Mouse (Mus musculus) midbrain, postnatal 0 days (tissue): ENCODE data around the gene Rbm20. TPM values are rescaled to one million over a fixed set of nuclear protein-coding genes. Genes with fewer than 3 reads are reported as not detected.

Experiments used
- ATAC-seq: fragments of 200-750 bp; cut with Nextera tagmentation; 2 replicates; pipeline ENCODE4 v1.8.0; 2017; ENCODE audit warnings: moderate number of reproducible peaks, mild to moderate bottlenecking, moderate TSS enrichment, moderate library complexity; ENCODE audit not compliant: low FRiP score
- DNase-seq: peaks from one replicate; pipeline ENCODE4 v3.0.0-alpha.2; 2015; ENCODE audit warnings: low spot score
- H3K27ac ChIP-seq: fragments of 300-500 bp; sonication (generic); 2 replicates; pipeline ENCODE4 v1.5.1; 2014; ENCODE audit warnings: low read depth, mild to moderate bottlenecking, low read length, mixed read lengths
- H3K27me3 ChIP-seq: fragments of 300-500 bp; sonication (generic); 2 replicates; pipeline ENCODE4 v1.6.1; 2014; ENCODE audit warnings: low read length, control low read depth, mixed read lengths; ENCODE audit not compliant: insufficient read depth
- H3K36me3 ChIP-seq: fragments of 300-500 bp; sonication (generic); 2 replicates; pipeline ENCODE4 v1.6.1; 2014; ENCODE audit warnings: low read length, control low read depth, mixed read lengths; ENCODE audit not compliant: insufficient read depth
- H3K4me1 ChIP-seq: fragments of 300-500 bp; sonication (generic); 2 replicates; pipeline ENCODE4 v1.6.1; 2014; ENCODE audit warnings: mild to moderate bottlenecking, control low read depth, antibody characterized with exemption, low read length, mixed read lengths; ENCODE audit not compliant: insufficient read depth
- H3K4me2 ChIP-seq: fragments of 300-500 bp; sonication (generic); 2 replicates; pipeline ENCODE4 v1.6.1; 2014; ENCODE audit warnings: low read depth, mild to moderate bottlenecking, low read length, mixed read lengths; ENCODE audit not compliant: poor library complexity, severe bottlenecking
- H3K4me3 ChIP-seq: fragments of 300-500 bp; sonication (generic); 2 replicates; pipeline ENCODE4 v1.5.1; 2014; ENCODE audit warnings: low read depth, mild to moderate bottlenecking, low read length, moderate library complexity
- H3K9ac ChIP-seq: fragments of 300-500 bp; sonication (generic); replicated peaks from 2 replicates; pipeline ENCODE4 v1.6.1; 2014; ENCODE audit warnings: mild to moderate bottlenecking, low read length, moderate library complexity, mixed read lengths; ENCODE audit not compliant: poor library complexity, severe bottlenecking
- H3K9me3 ChIP-seq: fragments of 300-500 bp; sonication (generic); 2 replicates; pipeline ENCODE4 v1.6.1; 2016; ENCODE audit warnings: low read length, control low read depth
- CTCF ChIP-seq: IDR thresholded peaks from 2 replicates; pipeline ENCODE4 v1.5.1; 2016; ENCODE audit warnings: antibody characterized with exemption, mild to moderate bottlenecking
- WGBS: fragments of 180-500 bp; shearing (Covaris S2); extraction: QIAGEN DNeasy Blood & Tissue Kit; methylation state at CpG from one replicate; pipeline ENCODE4 v1.1.7; 2014; 5-methylcytosine and 5-hydroxymethylcytosine counted together
- polyA plus RNA-seq: library from polyadenylated mRNA; unstranded; fragments of >200 nt; fragmentation: Nextera tagmentation; extraction: Ambion mirVana; gene quantifications from 2 replicates; pipeline ENCODE4 v1.2.1, GENCODE M21; 2015
- total RNA-seq: library from RNA; depleted of rRNA; stranded (reverse); fragments of >200 nt; gene quantifications from 2 replicates; pipeline ENCODE4 v1.2.3, GENCODE M21; 2014

Gene Rbm20
- total and polyA plus RNA-seq, 2 experiments from 2014 or later, result 0.75 to 2.0 TPM

DNA sequence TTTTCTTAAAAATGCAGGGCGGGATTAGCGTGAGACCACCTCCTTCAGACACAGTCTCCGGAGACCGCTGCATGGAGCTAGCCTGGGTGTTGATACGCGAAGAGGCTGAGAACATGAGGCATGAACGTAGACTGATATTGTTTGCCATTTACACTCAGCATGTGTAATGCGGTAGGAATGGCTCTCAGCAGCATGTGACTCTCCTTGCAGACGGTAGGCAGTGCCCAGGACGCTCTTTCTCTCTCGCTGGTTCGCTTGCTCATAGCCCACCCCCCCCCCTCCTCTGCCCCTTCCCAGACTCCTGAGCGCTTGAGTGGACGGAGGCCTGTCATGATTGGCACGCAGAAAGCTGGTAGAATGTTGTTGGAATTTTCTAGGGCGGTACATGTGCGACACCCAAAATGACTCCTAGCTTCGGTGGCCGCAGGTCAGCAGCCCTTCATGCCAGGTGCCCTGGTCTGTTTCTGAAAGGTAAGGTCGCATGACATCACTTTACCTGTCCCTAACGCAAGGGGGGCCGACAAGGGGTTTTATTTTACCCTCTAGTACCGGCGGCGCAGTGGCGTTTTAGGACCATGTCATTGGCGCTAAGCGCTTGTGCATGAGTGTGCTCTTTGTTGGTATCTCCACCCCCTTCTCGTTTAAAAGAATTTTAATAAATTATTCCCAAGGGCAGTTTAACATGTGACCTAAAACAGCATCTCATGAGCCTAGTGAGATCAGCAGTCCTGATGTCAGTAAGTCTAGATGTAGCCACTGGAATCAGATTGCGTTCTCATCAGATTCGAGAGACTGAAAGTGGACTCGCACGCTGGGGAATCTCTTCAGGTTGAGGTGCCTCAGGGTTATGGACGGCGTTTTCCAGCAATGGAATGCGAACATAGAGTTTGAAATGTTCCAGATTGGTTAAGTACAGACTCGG is 116.1 kb downstream of the Rbm20 start:
- no peaks in the 10 kb centered on the region for H3K27me3 ChIP-seq
- no peak overlapping the region for H3K4me2 ChIP-seq
- no peak overlapping the region for H3K4me3 ChIP-seq
- DNase-seq, result no peak
- WGBS, result 87% methylated on average over 37 of the region's 37 CpGs
- no peaks in the 10 kb centered on the region for H3K9me3 ChIP-seq
- H3K36me3 ChIP-seq, result no peaks in the 10 kb centered on the region
- ATAC-seq, result no peak
- H3K27ac ChIP-seq, result no peak overlapping the region
- TF ChIP-seq CTCF, result no peak
- no peaks in the 10 kb centered on the region for H3K4me1 ChIP-seq
- H3K9ac ChIP-seq, result no peak overlapping the region

DNA sequence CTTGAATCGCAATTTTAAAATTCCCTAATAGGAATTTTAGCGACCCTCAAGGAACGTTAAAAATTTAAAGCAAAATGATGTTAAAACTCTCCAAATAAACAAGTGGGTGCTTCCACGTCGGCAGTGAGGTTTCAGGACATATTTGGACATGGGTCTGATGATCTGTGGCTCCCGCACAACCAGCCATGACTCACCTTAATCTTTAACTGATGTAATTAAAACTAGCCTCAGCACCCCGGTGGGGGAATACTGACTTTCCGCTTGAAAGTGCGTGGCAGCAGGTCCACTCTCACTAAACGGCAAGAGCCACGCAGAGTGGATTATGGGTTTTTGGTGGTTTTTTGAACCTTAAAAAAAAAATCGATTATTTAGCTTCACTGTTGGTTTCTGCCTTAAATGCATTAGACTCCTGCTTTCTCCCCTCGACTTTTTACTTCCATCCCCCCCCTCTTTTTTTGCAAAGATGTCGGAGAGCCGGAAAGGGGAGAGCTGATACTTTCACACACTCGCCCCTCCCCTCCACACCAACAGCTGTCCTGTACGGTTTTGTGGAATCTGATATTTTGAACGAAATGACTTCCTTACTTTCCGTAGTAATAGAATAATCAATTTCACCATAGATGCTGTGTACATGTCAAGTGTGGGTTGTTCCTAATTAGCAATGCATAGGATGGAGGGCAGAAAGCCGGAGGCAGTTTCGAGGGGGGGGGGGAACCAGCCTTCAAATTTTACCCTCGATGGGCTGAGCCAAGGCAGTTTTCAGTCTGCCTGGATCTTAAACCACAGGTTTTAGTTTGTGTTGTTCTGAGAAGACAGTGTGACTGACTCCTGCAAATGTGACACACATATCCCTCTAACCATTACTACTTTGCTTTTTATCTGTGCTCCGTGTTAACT is 117.1 kb downstream of the Rbm20 start:
- DNase-seq (no peak), ATAC-seq (no peak)
- Histone ChIP-seq H3K27ac (no peak overlapping the region), H3K4me2 (no peak overlapping the region), H3K4me3 (no peak overlapping the region), H3K36me3 (no peaks in the 10 kb centered on the region), H3K9me3 (no peaks in the 10 kb centered on the region), H3K4me1 (no peaks in the 10 kb centered on the region), H3K27me3 (no peaks in the 10 kb centered on the region), H3K9ac (no peak overlapping the region)
- 84% methylated on average over 23 of the region's 23 CpGs for WGBS
- TF ChIP-seq CTCF, result no peak

DNA sequence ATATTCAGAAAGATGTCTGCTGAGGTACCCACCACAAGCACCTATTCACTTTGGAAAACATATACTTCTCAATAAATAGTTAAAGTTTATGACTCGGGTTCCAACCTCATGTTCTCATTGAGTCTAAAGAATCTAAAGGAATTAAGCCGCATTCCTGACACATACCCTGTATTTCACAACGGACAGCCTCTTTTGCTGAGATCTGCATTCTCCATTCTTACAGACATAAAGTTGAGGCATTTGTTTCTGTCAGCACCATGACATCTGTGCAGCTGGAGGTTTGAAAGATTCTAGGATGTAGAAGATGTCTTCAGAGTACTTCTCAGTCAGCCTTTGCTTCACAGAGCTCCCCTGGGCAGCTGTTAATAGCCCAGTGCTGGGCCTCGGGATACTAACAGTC is 117.9 kb downstream of the Rbm20 start:
- ATAC-seq (no peak), DNase-seq (no peak)
- no peaks in the 10 kb centered on the region for H3K27me3 ChIP-seq
- no peak overlapping the region for H3K27ac ChIP-seq
- no peak overlapping the region for H3K9ac ChIP-seq
- no peak overlapping the region for H3K4me3 ChIP-seq
- H3K9me3 ChIP-seq, result no peaks in the 10 kb centered on the region
- WGBS, result 79% methylated on average over 4 of the region's 4 CpGs
- no peak for TF ChIP-seq CTCF
- H3K36me3 ChIP-seq, result no peaks in the 10 kb centered on the region
- H3K4me1 ChIP-seq, result no peaks in the 10 kb centered on the region
- H3K4me2 ChIP-seq, result no peak overlapping the region

DNA sequence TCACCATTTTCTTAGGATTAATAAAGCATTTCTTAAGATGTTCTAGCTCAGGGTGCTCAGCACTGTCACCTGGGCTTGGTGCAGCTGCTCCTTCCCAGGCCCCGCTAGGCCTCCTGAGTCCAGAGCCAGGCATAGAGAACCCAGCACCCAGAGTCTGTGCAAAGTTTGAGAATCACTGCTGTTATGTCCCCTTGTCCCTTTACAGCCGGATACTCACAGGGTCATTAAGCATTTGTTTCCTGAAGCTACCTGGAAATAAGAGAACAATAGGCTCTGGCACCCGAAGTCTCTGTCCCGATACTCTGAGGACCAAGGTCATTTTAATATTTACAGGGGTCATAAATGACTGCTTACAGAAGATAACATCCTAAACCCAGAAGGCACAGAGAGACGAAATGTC is 118.9 kb downstream of the Rbm20 start:
- Histone ChIP-seq H3K9me3 (no peaks in the 10 kb centered on the region), H3K9ac (no peak overlapping the region), H3K4me1 (no peaks in the 10 kb centered on the region), H3K27ac (no peak overlapping the region), H3K4me3 (no peak overlapping the region), H3K27me3 (no peaks in the 10 kb centered on the region), H3K4me2 (no peak overlapping the region), H3K36me3 (no peaks in the 10 kb centered on the region)
- WGBS, result 90% methylated on average over 5 of the region's 5 CpGs
- no peak for TF ChIP-seq CTCF
- no peak for ATAC-seq
- no peak for DNase-seq

DNA sequence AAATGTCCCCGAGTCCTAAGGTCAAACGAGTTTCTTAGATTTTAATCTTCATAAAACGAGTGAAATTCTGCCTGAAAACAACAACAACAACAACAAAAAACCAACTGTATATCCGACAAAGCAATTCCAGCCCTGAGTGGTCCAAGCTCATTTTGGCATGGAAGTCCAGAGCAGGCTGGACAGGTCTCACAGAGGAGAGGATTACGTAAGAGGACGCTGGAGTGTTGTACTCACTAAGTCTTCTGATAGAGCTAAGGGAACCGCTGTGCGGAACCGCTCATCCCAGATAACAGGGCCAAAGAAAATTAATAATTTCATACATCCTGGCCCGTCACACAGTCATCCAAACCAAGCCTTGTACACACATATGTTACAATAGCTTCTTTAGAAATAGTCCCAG is 120.7 kb downstream of the Rbm20 start:
- ATAC-seq (no peak), DNase-seq (no peak)
- no peaks in the 10 kb centered on the region for H3K4me1 ChIP-seq
- no peak overlapping the region for H3K4me2 ChIP-seq
- no peaks in the 10 kb centered on the region for H3K9me3 ChIP-seq
- H3K27me3 ChIP-seq, result no peaks in the 10 kb centered on the region
- no peaks in the 10 kb centered on the region for H3K36me3 ChIP-seq
- TF ChIP-seq CTCF, result no peak
- no peak overlapping the region for H3K4me3 ChIP-seq
- 77% methylated on average over 10 of the region's 10 CpGs for WGBS
- H3K27ac ChIP-seq, result no peak overlapping the region
- no peak overlapping the region for H3K9ac ChIP-seq

DNA sequence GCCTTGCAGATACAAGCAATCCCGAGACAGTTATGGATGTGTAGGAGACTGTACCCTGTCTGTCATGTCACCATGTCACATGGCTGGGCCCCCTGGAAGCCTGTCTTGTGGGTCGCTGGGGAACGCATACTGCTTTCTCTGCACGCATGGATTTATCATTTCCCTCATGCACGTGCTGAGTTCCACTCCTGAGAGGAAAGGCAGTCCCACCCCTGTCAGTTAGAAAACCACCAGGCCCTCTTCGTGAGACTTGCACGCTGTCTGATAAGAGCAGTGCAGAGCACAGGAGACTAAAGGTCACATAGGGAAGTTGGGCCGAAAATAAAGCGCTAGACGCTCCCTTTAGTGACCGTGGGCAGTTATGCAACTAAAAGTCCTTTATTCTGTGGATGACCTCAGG is 122.8 kb downstream of the Rbm20 start:
- Histone ChIP-seq H3K27ac (no peak overlapping the region), H3K4me1 (no peaks in the 10 kb centered on the region), H3K36me3 (no peaks in the 10 kb centered on the region), H3K9ac (no peak overlapping the region), H3K27me3 (no peaks in the 10 kb centered on the region), H3K4me2 (no peak overlapping the region), H3K9me3 (no peaks in the 10 kb centered on the region), H3K4me3 (no peak overlapping the region)
- 85% methylated on average over 11 of the region's 11 CpGs for WGBS
- TF ChIP-seq CTCF, result no peak
- no peak for DNase-seq
- no peak for ATAC-seq
